Mouse (Mus musculus) limb, embryonic 11.5 days (tissue): ENCODE measurements around the gene 5730480H06Rik. TPM values are rescaled to one million over a fixed set of nuclear protein-coding genes. Genes with fewer than 3 reads are reported as not detected.

Experiments used
- ATAC-seq: fragments of 200-750 bp; cut with Nextera tagmentation; 2 replicates; pipeline ENCODE4 v1.8.0; 2017; ENCODE audit warnings: low read depth; ENCODE audit not compliant: insufficient number of reproducible peaks, low FRiP score, low TSS enrichment
- DNase-seq: peaks from one replicate; pipeline ENCODE4 v3.0.0-alpha.2; 2015; ENCODE audit warnings: low spot score
- H3K27ac ChIP-seq: fragments of 300-500 bp; sonication (generic); replicated peaks from 2 replicates; pipeline ENCODE4 v1.5.1; 2014; ENCODE audit warnings: low read depth, mild to moderate bottlenecking, low read length
- H3K27me3 ChIP-seq: fragments of 300-500 bp; sonication (generic); 2 replicates; pipeline ENCODE4 v1.6.1; 2014; ENCODE audit warnings: mild to moderate bottlenecking, low read length, mixed read lengths; ENCODE audit not compliant: control insufficient read depth, insufficient read depth
- H3K36me3 ChIP-seq: fragments of 300-500 bp; sonication (generic); 2 replicates; pipeline ENCODE4 v1.6.1; 2014; ENCODE audit warnings: mild to moderate bottlenecking, low read length, moderate library complexity, mixed read lengths; ENCODE audit not compliant: control insufficient read depth, insufficient read depth
- H3K4me1 ChIP-seq: fragments of 300-500 bp; sonication (generic); 2 replicates; pipeline ENCODE4 v1.6.1; 2014; ENCODE audit warnings: low read length, mixed read lengths; ENCODE audit not compliant: control insufficient read depth, insufficient read depth
- H3K4me2 ChIP-seq: fragments of 300-500 bp; sonication (generic); 2 replicates; pipeline ENCODE4 v1.6.1; 2014; ENCODE audit warnings: low read depth, mild to moderate bottlenecking, moderate library complexity; ENCODE audit not compliant: severe bottlenecking
- H3K4me3 ChIP-seq: fragments of 300-500 bp; sonication (generic); 2 replicates; pipeline ENCODE4 v1.5.1; 2014; ENCODE audit warnings: low read depth, low read length
- H3K9ac ChIP-seq: fragments of 300-500 bp; sonication (generic); 2 replicates; pipeline ENCODE4 v1.6.1; 2014; ENCODE audit warnings: mild to moderate bottlenecking, low read length
- H3K9me3 ChIP-seq: fragments of 300-500 bp; sonication (generic); 2 replicates; pipeline ENCODE4 v1.6.1; 2016; ENCODE audit warnings: low read length; ENCODE audit not compliant: control insufficient read depth
- WGBS: fragments of 180-500 bp; shearing (Covaris S2); extraction: QIAGEN DNeasy Blood & Tissue Kit; methylation state at CpG from one replicate; pipeline ENCODE4 v1.1.7; 2014; 5-methylcytosine and 5-hydroxymethylcytosine counted together
- polyA plus RNA-seq: library from polyadenylated mRNA; unstranded; fragments of >200 nt; fragmentation: Nextera tagmentation; extraction: Ambion mirVana; gene quantifications from 2 replicates; pipeline ENCODE4 v1.2.1, GENCODE M21; 2014

5730480H06Rik gene
- polyA plus RNA-seq, 1 experiment from 2014 or later, result 28.7 TPM

GRCm38 (mm10) chr5:48408276-48408675 lies 80.5 kb downstream of the 5730480H06Rik start:
- H3K4me3 ChIP-seq, result no peak overlapping the region
- 81% methylated on average over 4 of the region's 4 CpGs for WGBS
- no peaks in the 10 kb centered on the region for H3K9me3 ChIP-seq
- no peaks in the 10 kb centered on the region for H3K4me1 ChIP-seq
- H3K4me2 ChIP-seq, result no peak overlapping the region
- H3K27ac ChIP-seq, result no peak overlapping the region
- ATAC-seq (no peak), DNase-seq (no peak)
- no peaks in the 10 kb centered on the region for H3K27me3 ChIP-seq
- no peaks in the 10 kb centered on the region for H3K36me3 ChIP-seq
- no peak overlapping the region for H3K9ac ChIP-seq

DNA sequence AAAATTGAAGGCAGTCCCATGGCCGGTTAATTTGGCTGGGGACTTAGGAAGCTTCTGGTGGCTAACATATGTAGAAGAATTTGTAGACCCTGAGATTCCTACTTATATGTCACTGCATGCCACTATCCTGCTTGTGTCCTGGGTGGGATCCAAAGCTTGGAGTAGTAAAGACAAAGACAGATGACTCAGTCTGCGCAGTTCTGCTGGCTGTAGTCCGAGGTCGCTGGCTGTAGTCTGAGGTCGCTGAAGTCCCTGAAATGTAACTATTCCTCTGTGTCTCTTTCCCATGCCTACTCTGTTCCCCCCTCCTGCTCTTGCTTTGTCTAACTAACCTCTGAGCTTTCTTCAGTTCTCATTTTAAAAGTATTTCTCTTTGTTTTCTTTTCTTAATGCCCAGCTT lies 82.6 kb downstream of the 5730480H06Rik start:
- ATAC-seq (no peak), DNase-seq (no peak)
- no peak overlapping the region for H3K27ac ChIP-seq
- no peaks in the 10 kb centered on the region for H3K9me3 ChIP-seq
- no peaks in the 10 kb centered on the region for H3K36me3 ChIP-seq
- WGBS, result 91% methylated on average over 5 of the region's 5 CpGs
- no peak overlapping the region for H3K4me3 ChIP-seq
- no peak overlapping the region for H3K4me2 ChIP-seq
- H3K9ac ChIP-seq, result no peak overlapping the region
- no peaks in the 10 kb centered on the region for H3K27me3 ChIP-seq
- H3K4me1 ChIP-seq, result no peaks in the 10 kb centered on the region

- Histone ChIP-seq H3K36me3 (no peaks in the 10 kb centered on the region), H3K4me1 (no peaks in the 10 kb centered on the region), H3K4me3 (no peak overlapping the region), H3K27me3 (no peaks in the 10 kb centered on the region), H3K4me2 (no peak overlapping the region), H3K9me3 (no peaks in the 10 kb centered on the region), H3K9ac (no peak overlapping the region), H3K27ac (no peak overlapping the region)
- 0 out of 2 replicates have a peak, but pooled peaks have one; percentile 21 for ATAC-seq
- 39% methylated on average over 4 of the region's 4 CpGs for WGBS
- no peak for DNase-seq
Observed at GRCm38 (mm10) chr5:48411462-48411861, 83.7 kb downstream of the 5730480H06Rik start.

DNA sequence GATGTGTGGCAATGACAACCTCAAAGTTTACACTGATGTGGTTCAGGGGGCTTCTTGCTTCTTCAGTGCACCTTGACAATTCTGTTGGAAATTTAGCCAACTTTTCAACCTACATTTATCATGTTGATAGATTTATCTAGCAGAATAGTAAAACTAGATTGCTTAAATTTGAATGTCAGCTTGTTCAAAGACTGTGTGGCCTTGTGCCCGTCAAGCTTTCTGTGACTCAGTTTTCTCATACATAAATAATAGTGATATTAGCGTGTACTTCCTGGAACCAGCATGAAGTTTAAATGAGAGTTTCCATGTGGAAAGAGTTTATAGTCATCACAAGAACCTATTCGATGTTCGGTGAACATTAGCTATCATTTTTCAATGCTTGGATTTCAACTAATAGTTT lies 84.5 kb downstream of the 5730480H06Rik start:
- no peaks in the 10 kb centered on the region for H3K4me1 ChIP-seq
- H3K27ac ChIP-seq, result no peak overlapping the region
- H3K36me3 ChIP-seq, result no peaks in the 10 kb centered on the region
- no peak overlapping the region for H3K9ac ChIP-seq
- 95% methylated on average over 4 of the region's 4 CpGs for WGBS
- no peak for ATAC-seq
- no peaks in the 10 kb centered on the region for H3K9me3 ChIP-seq
- H3K4me3 ChIP-seq, result no peak overlapping the region
- DNase-seq, result no peak
- no peak overlapping the region for H3K4me2 ChIP-seq
- no peaks in the 10 kb centered on the region for H3K27me3 ChIP-seq

GRCm38 (mm10) chr5:48419741-48420140 lies 92.0 kb downstream of the 5730480H06Rik start:
- Histone ChIP-seq H3K4me2 (no peak overlapping the region), H3K9me3 (no peaks in the 10 kb centered on the region), H3K4me1 (no peaks in the 10 kb centered on the region), H3K9ac (no peak overlapping the region), H3K27me3 (no peaks in the 10 kb centered on the region), H3K4me3 (no peak overlapping the region), H3K36me3 (no peaks in the 10 kb centered on the region), H3K27ac (no peak overlapping the region)
- ATAC-seq (no peak), DNase-seq (no peak)
- 95% methylated on average over 2 of the region's 2 CpGs for WGBS

GRCm38 (mm10) chr5:48421957-48422356 lies 94.2 kb downstream of the 5730480H06Rik start:
- ATAC-seq, result no peak
- Histone ChIP-seq H3K27me3 (no peaks in the 10 kb centered on the region), H3K4me1 (no peaks in the 10 kb centered on the region), H3K4me2 (no peak overlapping the region), H3K4me3 (no peak overlapping the region), H3K27ac (no peak overlapping the region), H3K36me3 (no peaks in the 10 kb centered on the region), H3K9ac (no peak overlapping the region), H3K9me3 (no peaks in the 10 kb centered on the region)
- DNase-seq, result no peak
- 97% methylated on average over 1 of the region's 1 CpGs for WGBS

DNA sequence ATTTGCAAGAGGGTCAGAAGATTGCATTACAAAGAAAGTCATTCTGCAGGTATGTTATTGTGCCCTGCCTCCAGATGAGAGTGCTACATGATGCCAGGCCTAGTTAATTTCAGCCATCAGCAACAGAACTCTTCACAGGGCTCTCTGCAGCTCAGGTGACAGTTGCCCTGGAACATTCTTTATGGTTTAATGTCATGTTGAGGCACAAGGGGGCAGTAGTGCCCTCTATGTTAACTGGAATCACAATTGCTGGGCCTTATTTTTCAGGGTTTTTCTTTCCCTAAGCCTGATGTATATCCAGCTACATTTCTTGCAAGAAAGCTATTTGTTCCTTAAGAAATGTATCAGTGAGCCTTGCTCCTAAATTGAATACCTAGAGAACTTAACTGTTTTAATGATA lies 102.7 kb downstream of the 5730480H06Rik start:
- H3K4me2 ChIP-seq, result no peak overlapping the region
- ATAC-seq (no peak), DNase-seq (peak; percentile 68)

GRCm38 (mm10) chr5:48448888-48449287 lies 121.1 kb downstream of the 5730480H06Rik start:
- Histone ChIP-seq H3K9ac (no peak overlapping the region), H3K4me3 (no peak overlapping the region), H3K36me3 (no peaks in the 10 kb centered on the region), H3K27me3 (no peaks in the 10 kb centered on the region), H3K27ac (no peak overlapping the region), H3K4me2 (no peak overlapping the region), H3K4me1 (no peaks in the 10 kb centered on the region), H3K9me3 (no peaks in the 10 kb centered on the region)
- 83% methylated on average over 1 of the region's 1 CpGs for WGBS
- ATAC-seq (no peak), DNase-seq (no peak)

More for the DNA sequence above, 102.7 kb downstream of the 5730480H06Rik start:
- Histone ChIP-seq H3K4me1 (no peaks in the 10 kb centered on the region), H3K27ac (no peak overlapping the region), H3K9me3 (no peaks in the 10 kb centered on the region), H3K4me3 (no peak overlapping the region), H3K36me3 (no peaks in the 10 kb centered on the region), H3K27me3 (no peaks in the 10 kb centered on the region), H3K9ac (no peak overlapping the region)

GRCm38 (mm10) chr5:48460221-48460620 lies 132.5 kb downstream of the 5730480H06Rik start:
- no peaks in the 10 kb centered on the region for H3K4me1 ChIP-seq
- no peak for DNase-seq
- no peaks in the 10 kb centered on the region for H3K27me3 ChIP-seq

More at GRCm38 (mm10) chr5:48460221-48460620, 132.5 kb downstream of the 5730480H06Rik start:
- H3K4me3 ChIP-seq, result no peak overlapping the region
- no peak overlapping the region for H3K4me2 ChIP-seq
- no peaks in the 10 kb centered on the region for H3K36me3 ChIP-seq
- WGBS, result 76% methylated on average over 2 of the region's 2 CpGs
- ATAC-seq, result no peak
- H3K9me3 ChIP-seq, result no peaks in the 10 kb centered on the region
- no peak overlapping the region for H3K27ac ChIP-seq
- H3K9ac ChIP-seq, result no peak overlapping the region
